ENCODE assay signal across 9 mouse cellular contexts in the genomic region with DNA sequence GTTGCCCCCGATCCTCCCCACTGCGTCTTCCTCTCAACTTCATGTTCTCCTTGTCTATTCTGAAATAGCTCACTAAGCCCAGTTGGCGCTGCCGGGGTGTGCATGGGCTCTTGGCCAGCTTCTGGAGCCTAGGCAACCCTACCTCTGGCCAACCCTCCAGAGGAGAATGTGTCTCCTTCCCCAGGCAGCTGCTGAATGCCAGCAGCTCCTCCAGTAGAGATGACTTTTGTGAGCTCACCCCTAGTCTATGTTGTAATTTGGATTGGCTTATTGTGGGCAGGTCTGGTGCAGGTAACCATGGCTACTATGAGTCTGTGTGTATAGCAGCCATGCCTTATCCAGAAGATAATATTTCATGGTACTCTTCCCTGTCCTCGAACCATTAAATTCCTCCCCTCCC.
DNase-seq lines count a peak whose midpoint lies in the region; ATAC-seq lines count a peak whose summit lies in the region.
"Had no signal": no experiment of that assay in that cellular context is flagged by ENCODE, and none has a peak within 500 bp of the region (broad histone marks: within the 10 kb centered on the region; RNA-seq: fewer than 3 reads in every experiment).

No protein-coding gene starts in this region.

- WGBS in kidney, embryonic 15.5 days, result 80% methylated on average over 5 of the region's 5 CpGs
- 40% methylated on average over 5 of the region's 5 CpGs for WGBS in heart, embryonic 16.5 days
- 73% methylated on average over 5 of the region's 5 CpGs for WGBS in limb, embryonic 15.5 days
- WGBS in stomach, embryonic 15.5 days, result 78% methylated on average over 5 of the region's 5 CpGs

- peaks cover 8% of the 10 kb centered on the region for H3K4me1 ChIP-seq in kidney, embryonic 15.5 days
- peaks cover 8% of the 10 kb centered on the region for H3K4me1 ChIP-seq in heart, embryonic 16.5 days (ENCODE audit: control insufficient read depth, insufficient read depth, low read length)
- H3K4me1 ChIP-seq in limb, embryonic 15.5 days, result peaks cover 21% of the 10 kb centered on the region
- no peaks in the 10 kb centered on the region for H3K4me1 ChIP-seq in stomach, embryonic 15.5 days
- H3K4me1 ChIP-seq: neural tube, embryonic 12.5 days had no signal

- H3K27me3 ChIP-seq in kidney, embryonic 15.5 days, result no peaks in the 10 kb centered on the region
- H3K27me3 ChIP-seq in heart, embryonic 16.5 days (ENCODE audit: control insufficient read depth, insufficient read depth, low read length), result no peaks in the 10 kb centered on the region
- no peaks in the 10 kb centered on the region for H3K27me3 ChIP-seq in limb, embryonic 15.5 days
- no peaks in the 10 kb centered on the region for H3K27me3 ChIP-seq in stomach, embryonic 15.5 days (replicated peaks)
- H3K27me3 ChIP-seq: neural tube, embryonic 12.5 days had no signal

- H3K27ac ChIP-seq in kidney, embryonic 15.5 days, result peak overlapping the region; percentile 63; the same call in 1 of the 2 replicates
- H3K27ac ChIP-seq in heart, embryonic 16.5 days (ENCODE audit: low read length), result peak overlapping the region; percentile 43; the same call in 1 of the 2 replicates
- H3K27ac ChIP-seq in limb, embryonic 15.5 days, result peak overlapping the region; percentile 57; the same call in 1 of the 2 replicates
- 0 out of 2 replicates have a peak overlapping the region, but pooled peaks have one; percentile 5 for H3K27ac ChIP-seq in stomach, embryonic 15.5 days
- H3K27ac ChIP-seq: neural tube, embryonic 12.5 days had no signal

- peak; percentile 46; the same call in 1 of the 2 replicates for ATAC-seq in kidney, embryonic 15.5 days (replicated peaks; ENCODE audit: low FRiP score)
- ATAC-seq in heart, embryonic 16.5 days (replicated peaks; ENCODE audit: extremely low read depth, insufficient read depth, low FRiP score), result peak; percentile 70; the same call in 1 of the 2 replicates
- no peak for ATAC-seq in limb, embryonic 15.5 days (ENCODE audit: insufficient number of reproducible peaks, low FRiP score, low TSS enrichment, low read depth)
- ATAC-seq in stomach, embryonic 15.5 days (ENCODE audit: insufficient read depth, low FRiP score, low read depth), result no peak

- H3K9ac ChIP-seq in kidney, embryonic 15.5 days, result no peak overlapping the region
- H3K9ac ChIP-seq in heart, embryonic 16.5 days (ENCODE audit: low read length), result no peak overlapping the region
- H3K9ac ChIP-seq in limb, embryonic 15.5 days, result no peak overlapping the region
- no peak overlapping the region for H3K9ac ChIP-seq in stomach, embryonic 15.5 days
- H3K9ac ChIP-seq: neural tube, embryonic 12.5 days had no signal

- no peak overlapping the region for H3K4me3 ChIP-seq in kidney, embryonic 15.5 days (replicated peaks)
- no peak overlapping the region for H3K4me3 ChIP-seq in heart, embryonic 16.5 days (ENCODE audit: low read length)
- H3K4me3 ChIP-seq in limb, embryonic 15.5 days, result no peak overlapping the region
- H3K4me3 ChIP-seq in stomach, embryonic 15.5 days (replicated peaks), result no peak overlapping the region
- H3K4me3 ChIP-seq: neural tube, embryonic 12.5 days had no signal

- no peak for DNase-seq in kidney, adult 11 months
- DNase-seq in cerebellum, postnatal 36 days, result peak; percentile 10 to 14
- no peak for DNase-seq in natural killer cell, adult 2 months (ENCODE audit: low spot score in 2 of 2)
- DNase-seq in kidney, adult 18-20 months, result no peak

- H3K36me3 ChIP-seq in kidney, embryonic 15.5 days, result peaks cover 51% of the 10 kb centered on the region
- H3K36me3 ChIP-seq in heart, embryonic 16.5 days (ENCODE audit: control insufficient read depth, insufficient read depth), result peaks cover 25% of the 10 kb centered on the region
- peaks cover 30% of the 10 kb centered on the region; the same call in 1 of the 2 replicates for H3K36me3 ChIP-seq in limb, embryonic 15.5 days
- no peaks in the 10 kb centered on the region for H3K36me3 ChIP-seq in stomach, embryonic 15.5 days

- H3K9me3 ChIP-seq in kidney, embryonic 15.5 days (replicated peaks), result no peaks in the 10 kb centered on the region
- H3K9me3 ChIP-seq in heart, embryonic 16.5 days (replicated peaks; ENCODE audit: control insufficient read depth, low read length), result peaks cover 2% of the 10 kb centered on the region; the same call in 1 of the 2 replicates
- no peaks in the 10 kb centered on the region for H3K9me3 ChIP-seq in limb, embryonic 15.5 days
- no peaks in the 10 kb centered on the region for H3K9me3 ChIP-seq in stomach, embryonic 15.5 days
- H3K9me3 ChIP-seq: neural tube, embryonic 12.5 days had no signal

- no peak overlapping the region for H3K4me2 ChIP-seq in kidney, embryonic 15.5 days
- no peak overlapping the region for H3K4me2 ChIP-seq in heart, embryonic 16.5 days (ENCODE audit: low read depth, low read length)
- H3K4me2 ChIP-seq in limb, embryonic 15.5 days, result no peak overlapping the region
- no peak overlapping the region for H3K4me2 ChIP-seq in stomach, embryonic 15.5 days
- H3K4me2 ChIP-seq: neural tube, embryonic 12.5 days had no signal

Comparison
In these comparisons a context has a peak if more than half of its experiments do, and no peak if none do; other contexts are left out.
1. ATAC-seq: peak in kidney, embryonic 15.5 days (single experiment) and heart, embryonic 16.5 days (single experiment); none in limb, embryonic 15.5 days (single experiment) and stomach, embryonic 15.5 days (single experiment).
2. H3K27ac ChIP-seq: peak in every context shown above with its lines; median percentile 63 in kidney, embryonic 15.5 days; 57 in limb, embryonic 15.5 days; 43 in heart, embryonic 16.5 days; 5 in stomach, embryonic 15.5 days.
3. DNase-seq: peak in cerebellum, postnatal 36 days (2 of 2); none in kidney, adult 11 months (single experiment), natural killer cell, adult 2 months (0 of 2) and kidney, adult 18-20 months (single experiment).